Comparison of ENCODE assay signal across 13 mouse cellular contexts in genomic region chr2:139696578-139696977, GRCm38 (mm10). TPM values are rescaled to one million over a fixed set of nuclear protein-coding genes. Genes with fewer than 3 reads are reported as not detected.
DNase-seq lines count a peak whose midpoint lies in the region; ATAC-seq and TF ChIP-seq lines count a peak whose summit lies in the region.
"Had no signal": no experiment of that assay in that cellular context is flagged by ENCODE, and none has a peak within 500 bp of the region (broad histone marks: within the 10 kb centered on the region; RNA-seq: fewer than 3 reads in every experiment).

No protein-coding gene starts in this region.

- intact Hi-C loops in heart, postnatal 25 days (cut with DNase I) = no loop called here

- H3K27me3 ChIP-seq in embryonic facial prominence, embryonic 14.5 days (replicated peaks; ENCODE audit: control insufficient read depth, insufficient read depth, low read length) = no peaks in the 10 kb centered on the region
- no peaks in the 10 kb centered on the region for H3K27me3 ChIP-seq in embryonic facial prominence, embryonic 10.5 days (replicated peaks; ENCODE audit: low read depth, poor library complexity, severe bottlenecking)
- H3K27me3 ChIP-seq in lung, postnatal 0 days (replicated peaks; ENCODE audit: insufficient read depth, low read length) = no peaks in the 10 kb centered on the region
- H3K27me3 ChIP-seq: hindbrain, embryonic 13.5 days had no signal

- 56% methylated on average over 2 of the region's 2 CpGs for WGBS in embryonic facial prominence, embryonic 14.5 days
- WGBS in embryonic facial prominence, embryonic 10.5 days = 82% methylated on average over 2 of the region's 2 CpGs
- WGBS in lung, postnatal 0 days = 35% methylated on average over 2 of the region's 2 CpGs

- H3K4me1 ChIP-seq in embryonic facial prominence, embryonic 14.5 days (ENCODE audit: control insufficient read depth, insufficient read depth, low read length) = no peaks in the 10 kb centered on the region
- no peaks in the 10 kb centered on the region for H3K4me1 ChIP-seq in embryonic facial prominence, embryonic 10.5 days
- H3K4me1 ChIP-seq in lung, postnatal 0 days (ENCODE audit: insufficient read depth, low read depth, low read length) = no peaks in the 10 kb centered on the region
- H3K4me1 ChIP-seq: hindbrain, embryonic 13.5 days had no signal

- peaks cover 4% of the 10 kb centered on the region for H3K9me3 ChIP-seq in embryonic facial prominence, embryonic 14.5 days (ENCODE audit: control insufficient read depth, low read length)
- peaks cover 10% of the 10 kb centered on the region; the same call in 1 of the 2 replicates for H3K9me3 ChIP-seq in embryonic facial prominence, embryonic 10.5 days
- no peaks in the 10 kb centered on the region for H3K9me3 ChIP-seq in lung, postnatal 0 days (ENCODE audit: low read length)

- peak; percentile 51 for DNase-seq in embryonic facial prominence, embryonic 14.5 days (ENCODE audit: low spot score)
- no peak for DNase-seq in embryonic facial prominence, embryonic 10.5 days (ENCODE audit: low spot score)
- peak; percentile 16 for DNase-seq in lung, postnatal 14 days
- DNase-seq in lung, postnatal 0 days (ENCODE audit: low spot score) = no peak
- peak; percentile 58 for DNase-seq in layer of hippocampus, adult 11-12 months (ENCODE audit: low spot score)
- DNase-seq in right cerebral cortex, postnatal 14 days = peak; percentile 25
- DNase-seq in heart, postnatal 25 days (ENCODE audit: low spot score) = no peak
- DNase-seq in adrenal gland, adult (ENCODE audit: inconsistent age in 2 of 2, low spot score in 1 of 2) = no peak
- DNase-seq: kidney, postnatal 10 days; lung, postnatal 36 days; thymus, postnatal 14 days had no signal

- TF ChIP-seq CTCF in lung, postnatal 0 days (IDR thresholded peaks at IDR 0.05) = no peak

- no peaks in the 10 kb centered on the region for H3K36me3 ChIP-seq in embryonic facial prominence, embryonic 14.5 days (ENCODE audit: control insufficient read depth, insufficient read depth, low read length)
- 0 out of 2 replicates have a peak, but pooled peaks cover 3% of the 10 kb centered on the region for H3K36me3 ChIP-seq in embryonic facial prominence, embryonic 10.5 days (replicated peaks)
- no peaks in the 10 kb centered on the region for H3K36me3 ChIP-seq in lung, postnatal 0 days (ENCODE audit: insufficient read depth, low read length)
- H3K36me3 ChIP-seq: hindbrain, embryonic 13.5 days had no signal

- TF ChIP-seq EP300 in lung, postnatal 0 days (IDR thresholded peaks at IDR 0.05) = no peak

- no peak overlapping the region for H3K9ac ChIP-seq in embryonic facial prominence, embryonic 14.5 days (ENCODE audit: low read depth, low read length)
- no peak overlapping the region for H3K9ac ChIP-seq in lung, postnatal 0 days (replicated peaks; ENCODE audit: low read depth)
- H3K9ac ChIP-seq: hindbrain, embryonic 13.5 days had no signal

- H3K4me3 ChIP-seq in embryonic facial prominence, embryonic 14.5 days (ENCODE audit: low read depth, low read length) = no peak overlapping the region
- H3K4me3 ChIP-seq in embryonic facial prominence, embryonic 10.5 days = no peak overlapping the region
- H3K4me3 ChIP-seq in lung, postnatal 0 days (ENCODE audit: low read depth, low read length) = no peak overlapping the region
- H3K4me3 ChIP-seq: erythroblast, embryonic 14.5 days; hindbrain, embryonic 13.5 days had no signal

- no peak overlapping the region for H3K27ac ChIP-seq in embryonic facial prominence, embryonic 14.5 days (replicated peaks; ENCODE audit: low read depth, low read length)
- no peak overlapping the region for H3K27ac ChIP-seq in embryonic facial prominence, embryonic 10.5 days (replicated peaks)
- H3K27ac ChIP-seq in lung, postnatal 0 days (ENCODE audit: low read length) = no peak overlapping the region
- H3K27ac ChIP-seq: hindbrain, embryonic 13.5 days had no signal

- H3K4me2 ChIP-seq in embryonic facial prominence, embryonic 14.5 days (ENCODE audit: low read depth, low read length) = no peak overlapping the region
- no peak overlapping the region for H3K4me2 ChIP-seq in lung, postnatal 0 days (replicated peaks; ENCODE audit: low read depth, low read length)
- H3K4me2 ChIP-seq: hindbrain, embryonic 13.5 days had no signal

- no peak for ATAC-seq in embryonic facial prominence, embryonic 14.5 days (ENCODE audit: low read depth)
- ATAC-seq in lung, postnatal 0 days = no peak

RNA-seq across cellular contexts. Expression of gene Ism1, which starts 18.6 kb away (rescaled TPM):
- 4.5 and 4.8 TPM in 2 replicates for polyA plus RNA-seq in embryonic facial prominence, embryonic 14.5 days (2014; fragmentation: Nextera tagmentation; extraction: Ambion mirVana)
- 0.79 and 0.98 TPM in 2 replicates for polyA plus RNA-seq in embryonic facial prominence, embryonic 10.5 days (2016; fragmentation: Nextera tagmentation; extraction: Ambion mirVana)
- 14.5 and 15.1 TPM in 2 replicates for polyA plus RNA-seq in lung, postnatal 0 days (2015; fragmentation: Nextera tagmentation; extraction: Ambion mirVana)
- under 1 TPM; 0.70 to 0.81 TPM for total RNA-seq in heart, postnatal 25 days (2021)
- polyA plus RNA-seq: erythroblast, embryonic 14.5 days had no signal

Comparison
In these comparisons a context has a peak if more than half of its experiments do, and no peak if none do; other contexts are left out.
1. DNase-seq: peak in embryonic facial prominence, embryonic 14.5 days (single experiment), lung, postnatal 14 days (single experiment), layer of hippocampus, adult 11-12 months (single experiment) and right cerebral cortex, postnatal 14 days (single experiment); none in embryonic facial prominence, embryonic 10.5 days (single experiment), lung, postnatal 0 days (single experiment), heart, postnatal 25 days (single experiment) and adrenal gland, adult (0 of 2).